Mouse (Mus musculus): ENCODE data around the gene Calr.

DNA sequence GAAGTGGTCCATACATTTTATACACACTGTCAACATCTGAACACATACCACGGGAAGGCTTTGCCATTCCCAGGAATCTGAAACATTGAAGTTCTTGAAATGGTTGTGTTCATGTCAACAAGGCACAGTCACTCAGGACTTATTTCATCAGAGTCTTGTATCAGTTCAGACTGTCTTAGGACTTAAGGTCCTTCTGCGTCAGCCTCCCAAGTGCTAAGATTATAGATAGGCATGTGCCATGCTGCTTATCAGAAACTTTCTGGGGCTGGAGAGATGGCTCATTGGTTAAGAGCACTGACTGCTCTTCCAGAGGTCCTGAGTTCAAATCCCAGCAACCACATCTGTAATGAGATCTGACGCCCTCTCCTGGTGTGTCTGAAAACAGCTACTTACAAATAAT lies 27.6 kb upstream of the Calr start:
- TF ChIP-seq CTCF (IDR thresholded peaks at IDR 0.05; ENCODE audit: extremely low read depth, insufficient read depth, low read length) (no peak), POLR2A (IDR thresholded peaks at IDR 0.05; ENCODE audit: extremely low read depth, insufficient read depth, low read length) (no peak)

Measured in cortical plate, adult 2 months (tissue).